Mouse (Mus musculus): ENCODE results near the gene Gm15114.
"Not testable (repeated sequence)": the region's sequence is repeated elsewhere in the genome, so short reads cannot be mapped to it uniquely, and the experiment has no call there.

Gm15114 gene

DNA sequence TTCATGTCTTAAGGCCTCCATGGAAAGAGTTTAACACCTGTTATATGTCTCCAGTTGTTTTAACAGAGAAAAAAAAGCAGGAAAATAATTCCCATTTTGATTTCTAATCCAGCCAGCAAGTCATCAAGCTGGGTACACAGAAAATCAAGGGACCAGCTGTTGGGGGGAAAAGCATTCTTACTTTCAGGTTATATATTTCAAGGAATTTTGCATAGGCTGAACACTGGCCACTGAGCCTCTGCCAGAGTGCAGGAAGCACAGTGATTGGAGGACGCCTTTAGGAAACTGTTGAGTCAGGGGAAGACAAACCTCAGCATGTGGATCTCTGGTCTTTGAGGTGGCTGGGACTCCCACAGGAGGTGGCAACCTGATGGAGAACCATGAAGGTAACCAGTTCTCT lies at the start of gene Gm15114:
Gene Gm15114, plus strand, starts transcription at position 301 of the 400 bp plus-strand sequence.
- not testable (repeated sequence) for H3K27me3 ChIP-seq (ENCODE audit: control insufficient read depth, insufficient read depth, low read length, poor library complexity, severe bottlenecking); H3K36me3 ChIP-seq (ENCODE audit: control insufficient read depth, insufficient read depth, low read length, poor library complexity, severe bottlenecking); DNase-seq (ENCODE audit: low read depth, low spot score)

Data from splenic B cell, adult 2 months (primary cell).